Mouse (Mus musculus): Measurements from ENCODE around the gene Kansl1. TPM values are rescaled to one million over a fixed set of nuclear protein-coding genes. Genes with fewer than 3 reads are reported as not detected.
A peak's percentile ranks its signal among the peaks of the same experiment; 100 is the strongest.

Gene Kansl1
- polyA plus RNA-seq, 1 experiment from 2014 or later, result 36.4 TPM

- Histone ChIP-seq H3K36me3 (peaks cover 6% of the 10 kb centered on the region; the same call in 1 of the 2 replicates), H3K9ac (no peak overlapping the region), H3K4me2 (replicated peaks) (no peak overlapping the region), H3K4me1 (peaks cover 14% of the 10 kb centered on the region), H3K27ac (no peak overlapping the region), H3K9me3 (replicated peaks) (no peaks in the 10 kb centered on the region), H3K4me3 (no peak overlapping the region), H3K27me3 (no peaks in the 10 kb centered on the region; the same call in 1 of the 2 replicates)
- no peak for ATAC-seq (ENCODE audit: low FRiP score)
- 88% methylated on average over 9 of the region's 9 CpGs for WGBS
These were observed 175.4 kb downstream of the Kansl1 start for GRCm38 (mm10) chr11:104293241-104293640.

- no peak for ATAC-seq (ENCODE audit: low FRiP score)
- Histone ChIP-seq H3K4me1 (peaks cover 14% of the 10 kb centered on the region), H3K27ac (no peak overlapping the region), H3K36me3 (peaks cover 8% of the 10 kb centered on the region; the same call in 1 of the 2 replicates), H3K9ac (no peak overlapping the region), H3K27me3 (no peaks in the 10 kb centered on the region; the same call in 1 of the 2 replicates), H3K4me2 (replicated peaks) (no peak overlapping the region), H3K4me3 (no peak overlapping the region), H3K9me3 (replicated peaks) (no peaks in the 10 kb centered on the region)
- WGBS, result 84% methylated on average over 7 of the region's 7 CpGs
These were observed 176.0 kb downstream of the Kansl1 start for GRCm38 (mm10) chr11:104292443-104293220.

GRCm38 (mm10) chr11:104289199-104290031 lies 179.2 kb downstream of the Kansl1 start:
- Histone ChIP-seq H3K27me3 (no peaks in the 10 kb centered on the region; the same call in 1 of the 2 replicates), H3K4me1 (peaks cover 12% of the 10 kb centered on the region), H3K36me3 (peaks cover 25% of the 10 kb centered on the region), H3K27ac (peak overlapping the region; percentile 49), H3K9me3 (replicated peaks) (0 out of 2 replicates have a peak, but pooled peaks cover 2% of the 10 kb centered on the region), H3K4me2 (replicated peaks) (0 out of 2 replicates have a peak overlapping the region, but pooled peaks have one; percentile 15), H3K4me3 (no peak overlapping the region), H3K9ac (no peak overlapping the region)
- 14% methylated on average over 13 of the region's 13 CpGs for WGBS
- peak; percentile 60 for ATAC-seq (ENCODE audit: low FRiP score)

GRCm38 (mm10) chr11:104288835-104289198 lies 179.8 kb downstream of the Kansl1 start:
- Histone ChIP-seq H3K4me2 (replicated peaks) (no peak overlapping the region), H3K4me3 (no peak overlapping the region), H3K4me1 (peaks cover 12% of the 10 kb centered on the region), H3K9me3 (replicated peaks) (0 out of 2 replicates have a peak, but pooled peaks cover 2% of the 10 kb centered on the region), H3K9ac (no peak overlapping the region), H3K36me3 (peaks cover 25% of the 10 kb centered on the region), H3K27ac (peak overlapping the region; percentile 49; the same call in 1 of the 2 replicates), H3K27me3 (no peaks in the 10 kb centered on the region; the same call in 1 of the 2 replicates)
- WGBS, result 42% methylated on average over 6 of the region's 6 CpGs
- 0 out of 2 replicates have a peak, but pooled peaks have one; percentile 15 for ATAC-seq (ENCODE audit: low FRiP score)

DNA sequence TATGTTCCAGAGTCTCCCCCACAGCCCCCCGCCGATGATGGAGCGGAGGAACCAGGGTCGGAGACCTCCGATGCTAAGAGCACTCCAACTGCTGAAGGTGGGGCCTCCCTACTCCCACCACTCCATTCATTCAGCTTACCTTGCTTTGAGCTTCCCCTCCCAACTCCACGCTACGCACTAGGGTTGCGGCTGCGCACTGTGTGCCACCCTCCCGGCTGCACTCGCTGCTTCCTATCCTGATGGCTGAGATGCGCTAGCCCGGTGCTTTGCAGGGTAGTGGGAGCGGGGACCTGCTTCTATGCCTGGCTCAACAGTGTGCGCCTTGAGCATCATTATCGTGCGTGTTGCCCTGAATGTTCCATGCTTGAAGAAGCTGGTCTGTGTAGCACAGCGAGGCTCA lies 181.5 kb downstream of the Kansl1 start:
- ATAC-seq (ENCODE audit: low FRiP score), result no peak
- 97% methylated on average over 18 of the region's 18 CpGs for WGBS
- Histone ChIP-seq H3K27ac (no peak overlapping the region), H3K4me2 (replicated peaks) (no peak overlapping the region), H3K27me3 (no peaks in the 10 kb centered on the region), H3K36me3 (peaks cover 29% of the 10 kb centered on the region), H3K4me1 (peaks cover 12% of the 10 kb centered on the region), H3K4me3 (no peak overlapping the region), H3K9me3 (replicated peaks) (0 out of 2 replicates have a peak, but pooled peaks cover 2% of the 10 kb centered on the region), H3K9ac (no peak overlapping the region)

Small RNAs within 50 kb of the gene (microRNA-seq; reads per million reads assigned to microRNA genes)
- gene Gm47315, result not detected

Other genes with a start within 250 kb of the Kansl1 start
- 235 and 248 TPM in 2 replicates for gene Mapt, start 237.5 kb downstream of the Kansl1 start, polyA plus RNA-seq (2016; fragmentation: Nextera tagmentation; extraction: Ambion mirVana)
- gene Cdc27, start 81.8 kb upstream of the Kansl1 start, polyA plus RNA-seq (2016; fragmentation: Nextera tagmentation; extraction: Ambion mirVana), result 47.6 and 50.4 TPM in 2 replicates
- gene Myl4, start 81.8 kb upstream of the Kansl1 start, polyA plus RNA-seq (2016; fragmentation: Nextera tagmentation; extraction: Ambion mirVana), result 6.1 and 17.5 TPM in 2 replicates
- gene Itgb3, start 139.1 kb upstream of the Kansl1 start, polyA plus RNA-seq (2016; fragmentation: Nextera tagmentation; extraction: Ambion mirVana), result 2.9 and 3.4 TPM in 2 replicates
- not detected in 2 replicates for gene Gm11639, start 216.8 kb upstream of the Kansl1 start, polyA plus RNA-seq (2016; fragmentation: Nextera tagmentation; extraction: Ambion mirVana)

All from hindbrain, embryonic 12.5 days (tissue).